Mouse (Mus musculus) left cerebral cortex, adult 8-10 months (tissue): Measurements from ENCODE around the gene Prss16. TPM values are rescaled to one million over a fixed set of nuclear protein-coding genes. Genes with fewer than 3 reads are reported as not detected.

ENCODE experiments used
- DNase-seq, 2 experiments: peaks; one replicate each; pipeline ENCODE4 v3.0.0; 2022; ENCODE audit warnings: low spot score in 2 of 2
- total RNA-seq, 4 experiments: library from RNA; stranded (reverse); gene quantifications; 2 replicates each; pipeline ENCODE4 v1.2.4; 2022

Prss16 gene
- total RNA-seq, 4 experiments from 2014 or later = 0.33 to 1.3 (median 1.0) TPM

- no peak for DNase-seq
Observed at GRCm38 (mm10) chr13:22036149-22036956, 26.8 kb upstream of the Prss16 start.

GRCm38 (mm10) chr13:22035267-22036148, 26.0 kb upstream of the Prss16 start, which contains the start of the genes Hist1h2ah and Hist1h2bk:
Gene Hist1h2ah, minus strand, starts transcription at chr13:22035568.
Gene Hist1h2bk, plus strand, starts transcription at chr13:22035870.
- DNase-seq = peak; percentile 64 to 86

- no peak for DNase-seq
Observed at GRCm38 (mm10) chr13:22034443-22035266, 25.1 kb upstream of the Prss16 start.

GRCm38 (mm10) chr13:22033741-22034442, 24.4 kb upstream of the Prss16 start:
- DNase-seq = no peak

GRCm38 (mm10) chr13:22030493-22030892, 21.0 kb upstream of the Prss16 start:
- DNase-seq = no peak

- DNase-seq = no peak
Observed at GRCm38 (mm10) chr13:22029928-22030327, 20.4 kb upstream of the Prss16 start.

GRCm38 (mm10) chr13:22028673-22029460, 19.3 kb upstream of the Prss16 start:
- peak; percentile 83 to 95 for DNase-seq

GRCm38 (mm10) chr13:22026058-22027031, 16.8 kb upstream of the Prss16 start:
- peak; percentile 48 to 96 for DNase-seq

GRCm38 (mm10) chr13:22022241-22022640, 12.7 kb upstream of the Prss16 start:
- peak in 1 of 2 experiments; percentile 48 for DNase-seq

- no peak for DNase-seq
Observed at GRCm38 (mm10) chr13:22021581-22021980, 12.0 kb upstream of the Prss16 start.

GRCm38 (mm10) chr13:22020901-22021339, 11.4 kb upstream of the Prss16 start:
- DNase-seq = no peak

GRCm38 (mm10) chr13:22019934-22020835, 10.6 kb upstream of the Prss16 start:
- DNase-seq = no peak

- peak; percentile 43 to 56 for DNase-seq
Observed at GRCm38 (mm10) chr13:22015479-22016450, 6.2 kb upstream of the Prss16 start.

- DNase-seq = no peak
Observed at GRCm38 (mm10) chr13:22014411-22014845, 4.9 kb upstream of the Prss16 start.

GRCm38 (mm10) chr13:22013716-22014115, 4.2 kb upstream of the Prss16 start:
- DNase-seq = no peak

- no peak for DNase-seq
Observed at GRCm38 (mm10) chr13:22008707-22009106, 835 bp downstream of the Prss16 start.
